In the genomic region with DNA sequence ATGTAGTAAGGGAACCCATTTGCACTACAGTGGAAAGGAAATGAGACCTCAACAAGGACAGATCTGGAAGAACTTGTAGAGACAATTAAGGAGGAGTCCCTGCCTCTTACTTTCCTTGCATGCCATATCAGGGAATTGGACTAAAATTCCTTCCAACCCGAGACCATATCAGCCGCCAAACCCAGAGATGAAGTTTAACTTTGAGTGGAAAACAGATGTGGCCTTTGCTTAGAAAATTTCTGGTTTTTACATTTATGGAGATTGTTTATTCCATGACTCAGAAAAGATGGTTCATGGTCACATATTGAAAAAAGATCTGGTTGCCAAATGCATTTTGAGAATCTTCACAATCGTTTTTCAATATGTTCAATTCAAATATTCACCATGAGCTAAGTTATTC, we compare ENCODE assay signal across 16 mouse cellular contexts.
"Had no signal": no experiment of that assay in that cellular context is flagged by ENCODE, and none has a peak within 500 bp of the region (broad histone marks: within the 10 kb centered on the region; RNA-seq: fewer than 3 reads in every experiment).

No protein-coding gene starts in this region.

- DNase-seq: lung, adult 2 months; lung, postnatal 14 days; lung, postnatal 36 days; right cerebral cortex, postnatal 14 days; spleen, adult 18-20 months; thymus, adult 18-20 months; thymus, postnatal 14 days; thymus, postnatal 36 days had no signal

- H3K4me1 ChIP-seq: lung, embryonic 15.5 days; megakaryocyte, embryonic 14.5 days; midbrain, embryonic 13.5 days; midbrain, embryonic 15.5 days; neural tube, embryonic 12.5 days had no signal

- H3K4me2 ChIP-seq: lung, embryonic 15.5 days; midbrain, embryonic 11.5 days; midbrain, embryonic 13.5 days; midbrain, embryonic 15.5 days; neural tube, embryonic 12.5 days had no signal

- H3K4me3 ChIP-seq: lung, embryonic 15.5 days; megakaryocyte, embryonic 14.5 days; midbrain, embryonic 13.5 days; midbrain, embryonic 15.5 days; neural tube, embryonic 12.5 days had no signal

- H3K36me3 ChIP-seq: lung, embryonic 15.5 days; midbrain, embryonic 13.5 days; midbrain, embryonic 15.5 days; neural tube, embryonic 12.5 days had no signal

- H3K27me3 ChIP-seq: lung, embryonic 15.5 days; megakaryocyte, embryonic 14.5 days; midbrain, embryonic 13.5 days; midbrain, embryonic 15.5 days; neural tube, embryonic 12.5 days had no signal

- H3K9me3 ChIP-seq: lung, embryonic 15.5 days; megakaryocyte, embryonic 14.5 days; midbrain, embryonic 13.5 days; midbrain, embryonic 15.5 days; neural tube, embryonic 12.5 days had no signal

- H3K9ac ChIP-seq: lung, embryonic 15.5 days; midbrain, embryonic 13.5 days; midbrain, embryonic 15.5 days; neural tube, embryonic 12.5 days had no signal

- H3K27ac ChIP-seq: lung, embryonic 15.5 days; macrophage; midbrain, embryonic 13.5 days; midbrain, embryonic 15.5 days; neural tube, embryonic 12.5 days had no signal

- ATAC-seq: lung, postnatal 0 days; midbrain, embryonic 13.5 days; midbrain, embryonic 15.5 days had no signal
